Mouse (Mus musculus): ENCODE data around the gene Gm44973. TPM values are rescaled to one million over a fixed set of nuclear protein-coding genes. Genes with fewer than 3 reads are reported as not detected.
"Not testable (repeated sequence)": the region's sequence is repeated elsewhere in the genome, so short reads cannot be mapped to it uniquely, and the experiment has no call there.

The Gm44973 gene
- total RNA-seq, 2 experiments from 2014 or later: not detected

GRCm38 (mm10) chr7:5052438-5052837, 37.1 kb downstream of the Gm44973 start:
- no peak for DNase-seq

- DNase-seq: no peak
Observed at GRCm38 (mm10) chr7:5052931-5053343, 37.6 kb downstream of the Gm44973 start.

- DNase-seq: no peak
Observed at GRCm38 (mm10) chr7:5053456-5054179, 38.3 kb downstream of the Gm44973 start.

GRCm38 (mm10) chr7:5056651-5057263, 41.5 kb downstream of the Gm44973 start:
- DNase-seq: no peak

GRCm38 (mm10) chr7:5057381-5057780, 42.1 kb downstream of the Gm44973 start:
- DNase-seq: no peak

- no peak for DNase-seq
Observed at GRCm38 (mm10) chr7:5057804-5058203, 42.5 kb downstream of the Gm44973 start.

- no peak for DNase-seq
Observed at GRCm38 (mm10) chr7:5058631-5059030, 43.3 kb downstream of the Gm44973 start.

- no peak for DNase-seq
Observed at GRCm38 (mm10) chr7:5059421-5059820, 44.1 kb downstream of the Gm44973 start.

- peak; percentile 83 for DNase-seq
Observed at GRCm38 (mm10) chr7:5060239-5060731, 45.0 kb downstream of the Gm44973 start.

GRCm38 (mm10) chr7:5060944-5061773, 45.9 kb downstream of the Gm44973 start:
- DNase-seq: peak; percentile 99

GRCm38 (mm10) chr7:5061774-5062359, 46.6 kb downstream of the Gm44973 start, which contains the start of gene U2af2:
Gene U2af2 (plus strand): TSS chr7:5062143.
- peak; percentile 96 for DNase-seq

- DNase-seq: peak; percentile 73
Observed at GRCm38 (mm10) chr7:5062360-5063001, 47.2 kb downstream of the Gm44973 start.

GRCm38 (mm10) chr7:5064886-5065285, 49.6 kb downstream of the Gm44973 start:
- no peak for DNase-seq

- DNase-seq: no peak
Observed at GRCm38 (mm10) chr7:5073586-5073985, 58.3 kb downstream of the Gm44973 start.

- DNase-seq: no peak
Observed at GRCm38 (mm10) chr7:5074984-5075383, 59.7 kb downstream of the Gm44973 start.

- no peak for DNase-seq
Observed at GRCm38 (mm10) chr7:5076931-5077330, 61.6 kb downstream of the Gm44973 start.

GRCm38 (mm10) chr7:5079365-5080009, 64.2 kb downstream of the Gm44973 start:
- not testable (repeated sequence) for DNase-seq

- peak; percentile 98 for DNase-seq
Observed at GRCm38 (mm10) chr7:5080010-5080751, 64.9 kb downstream of the Gm44973 start, which contains the start of gene Epn1. Gene Epn1 (plus strand): TSS chr7:5080235.

GRCm38 (mm10) chr7:5080815-5081214, 65.5 kb downstream of the Gm44973 start:
- no peak for DNase-seq

- DNase-seq: no peak
Observed at GRCm38 (mm10) chr7:5081241-5081640, 65.9 kb downstream of the Gm44973 start.

GRCm38 (mm10) chr7:5081939-5082338, 66.6 kb downstream of the Gm44973 start:
- DNase-seq: no peak

Measured in heart, postnatal 4 days (tissue).